Mouse (Mus musculus) MEL (cell line): ENCODE measurements around the gene Crat.

Source experiments
- CTCF ChIP-seq, 3 experiments: IDR thresholded peaks in 2 of 3; conservative IDR thresholded peaks in 1 of 3; 2 replicates each; pipeline ENCODE4 v1.5.1; 2011 to 2012; ENCODE audit warnings: low read length in 3 of 3, low read depth in 2 of 3, mild to moderate bottlenecking in 2 of 3, improper control_type of control experiment in 1 of 3, inconsistent platforms in 1 of 3, mixed read lengths in 1 of 3, moderate library complexity in 1 of 3; ENCODE audit not compliant: control insufficient read depth in 1 of 3, insufficient read depth in 1 of 3, poor library complexity in 1 of 3, severe bottlenecking in 1 of 3
- POLR2A ChIP-seq, 2 experiments: IDR thresholded peaks; 2 replicates each; pipeline ENCODE4 v1.6.1; 2011 to 2012; ENCODE audit warnings: low read length in 2 of 2, mild to moderate bottlenecking in 2 of 2, control low read depth in 1 of 2, improper control_type of control experiment in 1 of 2, low read depth in 1 of 2, moderate library complexity in 1 of 2; ENCODE audit not compliant: control insufficient read depth in 1 of 2, insufficient read depth in 1 of 2, poor library complexity in 1 of 2
- RCOR1 ChIP-seq: IDR thresholded peaks from 2 replicates; pipeline ENCODE4 v1.6.1; 2012; ENCODE audit warnings: low read depth, mild to moderate bottlenecking, inconsistent platforms, low read length, improper control_type of control experiment
- TBP ChIP-seq: IDR thresholded peaks from 2 replicates; pipeline ENCODE4 v1.8.0; 2011; ENCODE audit warnings: low read depth, low read length, improper control_type of control experiment
- USF1 ChIP-seq: IDR thresholded peaks from 2 replicates; pipeline ENCODE4 v1.6.1; 2014; ENCODE audit warnings: low read depth, mild to moderate bottlenecking, inconsistent platforms, low read length, improper control_type of control experiment, moderate library complexity

DNA sequence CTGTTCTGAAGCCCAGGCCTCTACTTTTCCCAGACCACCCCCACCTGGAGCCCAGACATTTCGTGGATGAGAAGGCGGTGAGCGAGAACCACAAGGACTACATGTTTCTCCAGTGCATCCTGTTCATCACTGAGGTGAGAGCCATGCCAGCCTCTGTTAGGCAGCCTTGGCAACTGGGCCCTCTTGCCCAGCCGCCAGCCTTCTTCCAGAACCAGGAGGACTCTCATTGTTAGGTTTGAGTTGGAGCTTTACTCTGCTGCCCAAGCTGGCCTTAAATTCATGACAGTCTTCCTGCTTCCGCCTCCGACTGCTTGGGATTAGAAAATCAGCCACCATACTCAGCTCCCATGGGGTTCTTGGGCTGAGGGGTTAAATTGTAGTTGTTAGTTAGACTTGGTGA is 24.0 kb upstream of the Crat start:
- TF ChIP-seq POLR2A (IDR thresholded peaks at IDR 0.05; ENCODE audit: control insufficient read depth in 1 of 2, insufficient read depth in 1 of 2, low read depth in 1 of 2, low read length in 2 of 2, poor library complexity in 1 of 2) (no peak), CTCF (IDR thresholded peaks at IDR 0.05 in 2 of 3, conservative IDR thresholded peaks at IDR 0.05 in 1 of 3; ENCODE audit: control insufficient read depth in 1 of 3, insufficient read depth in 1 of 3, low read depth in 2 of 3, low read length in 3 of 3, poor library complexity in 1 of 3, severe bottlenecking in 1 of 3) (no peak), USF1 (no peak), RCOR1 (no peak), TBP (no peak)
